Mouse (Mus musculus) liver, embryonic 11.5 days (tissue): ENCODE measurements around the gene Fam186a. TPM values are rescaled to one million over a fixed set of nuclear protein-coding genes. Genes with fewer than 3 reads are reported as not detected.
"Not testable (repeated sequence)": the region's sequence is repeated elsewhere in the genome, so short reads cannot be mapped to it uniquely, and the experiment has no call there.

Source experiments
- ATAC-seq: fragments of 200-750 bp; cut with Nextera tagmentation; replicated peaks from 2 replicates; pipeline ENCODE4 v1.8.0; 2017; ENCODE audit warnings: moderate number of reproducible peaks, mild to moderate bottlenecking, moderate TSS enrichment, moderate library complexity; ENCODE audit not compliant: low FRiP score
- DNase-seq: peaks from one replicate; pipeline ENCODE4 v3.0.0-alpha.2; 2017; ENCODE audit warnings: low spot score
- H3K27ac ChIP-seq: fragments of 300-500 bp; sonication (generic); 2 replicates; pipeline ENCODE4 v1.5.1; 2014; ENCODE audit warnings: mild to moderate bottlenecking, low read depth, low read length, control low read depth
- H3K27me3 ChIP-seq: fragments of 300-500 bp; sonication (generic); replicated peaks from 2 replicates; pipeline ENCODE4 v1.6.1; 2014; ENCODE audit warnings: low read length, mixed read lengths; ENCODE audit not compliant: control insufficient read depth, insufficient read depth
- H3K36me3 ChIP-seq: fragments of 300-500 bp; sonication (generic); 2 replicates; pipeline ENCODE4 v1.6.1; 2014; ENCODE audit warnings: mild to moderate bottlenecking, low read length, moderate library complexity, mixed read lengths; ENCODE audit not compliant: control insufficient read depth, insufficient read depth
- H3K4me1 ChIP-seq: fragments of 300-500 bp; sonication (generic); replicated peaks from 2 replicates; pipeline ENCODE4 v1.6.1; 2014; ENCODE audit warnings: low read length, mixed read lengths; ENCODE audit not compliant: control insufficient read depth, insufficient read depth
- H3K4me2 ChIP-seq: fragments of 300-500 bp; sonication (generic); 2 replicates; pipeline ENCODE4 v1.6.1; 2014; ENCODE audit warnings: mild to moderate bottlenecking, control low read depth, moderate library complexity
- H3K4me3 ChIP-seq: fragments of 300-500 bp; sonication (generic); 2 replicates; pipeline ENCODE4 v1.5.1; 2014; ENCODE audit warnings: low read depth, low read length, control low read depth
- H3K9ac ChIP-seq: fragments of 300-500 bp; sonication (generic); 2 replicates; pipeline ENCODE4 v1.6.1; 2014; ENCODE audit warnings: low read depth, low read length, control low read depth
- H3K9me3 ChIP-seq: fragments of 300-500 bp; sonication (generic); 2 replicates; pipeline ENCODE4 v1.6.1; 2016; ENCODE audit warnings: low read length, inconsistent platforms, mixed read lengths; ENCODE audit not compliant: control insufficient read depth
- WGBS: fragments of 180-500 bp; shearing (Covaris S2); extraction: QIAGEN DNeasy Blood & Tissue Kit; methylation state at CpG from one replicate; pipeline ENCODE4 v1.1.7; 2014; 5-methylcytosine and 5-hydroxymethylcytosine counted together
- polyA plus RNA-seq: library from polyadenylated mRNA; unstranded; fragments of >200 nt; fragmentation: Nextera tagmentation; extraction: Ambion mirVana; gene quantifications from 2 replicates; pipeline ENCODE4 v1.2.1, GENCODE M21; 2014

The Fam186a gene
- polyA plus RNA-seq, 1 experiment from 2014 or later: not detected

- Histone ChIP-seq H3K9ac (no peak overlapping the region), H3K4me2 (no peak overlapping the region), H3K27ac (no peak overlapping the region; the same call in 1 of the 2 replicates), H3K4me1 (no peaks in the 10 kb centered on the region), H3K9me3 (no peaks in the 10 kb centered on the region), H3K4me3 (no peak overlapping the region), H3K27me3 (no peaks in the 10 kb centered on the region), H3K36me3 (no peaks in the 10 kb centered on the region)
- no peak for DNase-seq
- WGBS: 75% methylated on average over 3 of the region's 3 CpGs
- ATAC-seq: no peak
Measured at GRCm38 (mm10) chr15:99891355-99891754, 75.5 kb downstream of the Fam186a start.

- ATAC-seq: no peak
- H3K4me3 ChIP-seq: no peak overlapping the region
- DNase-seq: no peak
- no peak overlapping the region for H3K9ac ChIP-seq
- peak overlapping the region; percentile 38 for H3K4me2 ChIP-seq
- H3K27me3 ChIP-seq: no peaks in the 10 kb centered on the region
- H3K27ac ChIP-seq: no peak overlapping the region; the same call in 1 of the 2 replicates
- no peaks in the 10 kb centered on the region for H3K9me3 ChIP-seq
- 41% methylated on average over 19 of the region's 19 CpGs for WGBS
- H3K36me3 ChIP-seq: no peaks in the 10 kb centered on the region
- H3K4me1 ChIP-seq: no peaks in the 10 kb centered on the region
Measured at GRCm38 (mm10) chr15:99890412-99891236, 76.2 kb downstream of the Fam186a start.

- no peak for DNase-seq
- WGBS: 61% methylated on average over 8 of the region's 8 CpGs
Measured at GRCm38 (mm10) chr15:99889275-99889874, 77.5 kb downstream of the Fam186a start.

GRCm38 (mm10) chr15:99887130-99887529 lies 79.7 kb downstream of the Fam186a start:
- H3K4me3 ChIP-seq, H3K4me1 ChIP-seq, H3K9ac ChIP-seq, H3K36me3 ChIP-seq, ATAC-seq, H3K27ac ChIP-seq, H3K27me3 ChIP-seq, H3K9me3 ChIP-seq, DNase-seq, H3K4me2 ChIP-seq: not testable (repeated sequence)
- 89% methylated on average over 2 of the region's 2 CpGs for WGBS

More at GRCm38 (mm10) chr15:99889275-99889874, 77.5 kb downstream of the Fam186a start:
- no peak for ATAC-seq
- Histone ChIP-seq H3K9ac (no peak overlapping the region), H3K4me1 (no peaks in the 10 kb centered on the region), H3K36me3 (no peaks in the 10 kb centered on the region), H3K27me3 (no peaks in the 10 kb centered on the region), H3K9me3 (no peaks in the 10 kb centered on the region), H3K4me3 (no peak overlapping the region), H3K4me2 (no peak overlapping the region), H3K27ac (no peak overlapping the region)

- Histone ChIP-seq H3K4me3 (no peak overlapping the region), H3K4me2 (no peak overlapping the region), H3K27me3 (no peaks in the 10 kb centered on the region), H3K36me3 (no peaks in the 10 kb centered on the region), H3K9ac (no peak overlapping the region), H3K4me1 (no peaks in the 10 kb centered on the region), H3K27ac (no peak overlapping the region), H3K9me3 (no peaks in the 10 kb centered on the region)
- ATAC-seq: no peak
- 76% methylated on average over 12 of the region's 12 CpGs for WGBS
- no peak for DNase-seq
Measured at GRCm38 (mm10) chr15:99884038-99884437, 82.8 kb downstream of the Fam186a start.

- Histone ChIP-seq H3K27me3 (peaks cover 5% of the 10 kb centered on the region; the same call in 1 of the 2 replicates), H3K4me1 (peaks cover 2% of the 10 kb centered on the region; the same call in 1 of the 2 replicates), H3K4me3 (no peak overlapping the region), H3K4me2 (no peak overlapping the region), H3K9ac (no peak overlapping the region), H3K27ac (no peak overlapping the region), H3K36me3 (no peaks in the 10 kb centered on the region), H3K9me3 (no peaks in the 10 kb centered on the region)
- 91% methylated on average over 5 of the region's 5 CpGs for WGBS
- ATAC-seq (no peak), DNase-seq (no peak)
Measured at GRCm38 (mm10) chr15:99878541-99878940, 88.3 kb downstream of the Fam186a start.

- Histone ChIP-seq H3K4me1 (peaks cover 2% of the 10 kb centered on the region; the same call in 1 of the 2 replicates), H3K4me3 (peak within 1 kb of the TSS; percentile 74), H3K36me3 (no peaks in the 10 kb centered on the region), H3K4me2 (peak within 1 kb of the TSS; percentile 97), H3K27ac (no peak within 1 kb of the TSS), H3K9ac (peak within 1 kb of the TSS; percentile 56), H3K9me3 (no peaks in the 10 kb centered on the region), H3K27me3 (peaks cover 5% of the 10 kb centered on the region; the same call in 1 of the 2 replicates)
- ATAC-seq (peak; percentile 90), DNase-seq (peak; percentile 88)
- under 1% methylated on average over 34 of the region's 38 CpGs for WGBS
Measured at GRCm38 (mm10) chr15:99875334-99875869, 91.5 kb downstream of the Fam186a start, which contains the start of gene Lima1. TSS of gene Lima1 (minus strand) at chr15:99875456.

GRCm38 (mm10) chr15:99874612-99875333 lies 92.1 kb downstream of the Fam186a start:
- Histone ChIP-seq H3K4me3 (peak overlapping the region; percentile 74), H3K4me1 (peaks cover 2% of the 10 kb centered on the region; the same call in 1 of the 2 replicates), H3K9ac (peak overlapping the region; percentile 56), H3K4me2 (peak overlapping the region; percentile 97), H3K9me3 (no peaks in the 10 kb centered on the region), H3K27me3 (peaks cover 5% of the 10 kb centered on the region; the same call in 1 of the 2 replicates), H3K27ac (no peak overlapping the region), H3K36me3 (no peaks in the 10 kb centered on the region)
- ATAC-seq (no peak; the same call in 1 of the 2 replicates), DNase-seq (no peak)
- 7% methylated on average over 30 of the region's 30 CpGs for WGBS
